Mouse (Mus musculus) embryonic facial prominence, embryonic 14.5 days (tissue): ENCODE data around the gene Lgi1. TPM values are rescaled to one million over a fixed set of nuclear protein-coding genes. Genes with fewer than 3 reads are reported as not detected.

Source experiments
- ATAC-seq: fragments of 200-750 bp; cut with Nextera tagmentation; 2 replicates; pipeline ENCODE4 v1.8.0; 2017; ENCODE audit warnings: low read depth, moderate number of reproducible peaks, moderate TSS enrichment
- DNase-seq: peaks from one replicate; pipeline ENCODE4 v3.0.0-alpha.2; 2015; ENCODE audit warnings: low spot score
- H3K27ac ChIP-seq: fragments of 300-500 bp; sonication (generic); replicated peaks from 2 replicates; pipeline ENCODE4 v1.5.1; 2014; ENCODE audit warnings: low read depth, mild to moderate bottlenecking, low read length, moderate library complexity
- H3K27me3 ChIP-seq: fragments of 300-500 bp; sonication (generic); replicated peaks from 2 replicates; pipeline ENCODE4 v1.6.1; 2014; ENCODE audit warnings: low read length; ENCODE audit not compliant: control insufficient read depth, insufficient read depth
- H3K36me3 ChIP-seq: fragments of 300-500 bp; sonication (generic); 2 replicates; pipeline ENCODE4 v1.6.1; 2014; ENCODE audit warnings: low read length, mixed read lengths; ENCODE audit not compliant: control insufficient read depth, insufficient read depth
- H3K4me1 ChIP-seq: fragments of 300-500 bp; sonication (generic); 2 replicates; pipeline ENCODE4 v1.6.1; 2014; ENCODE audit warnings: antibody characterized with exemption, low read length; ENCODE audit not compliant: control insufficient read depth, insufficient read depth
- H3K4me2 ChIP-seq: fragments of 300-500 bp; sonication (generic); 2 replicates; pipeline ENCODE4 v1.6.1; 2014; ENCODE audit warnings: low read depth, mild to moderate bottlenecking, low read length, moderate library complexity, mixed read lengths
- H3K4me3 ChIP-seq: fragments of 300-500 bp; sonication (generic); 2 replicates; pipeline ENCODE4 v1.5.1; 2014; ENCODE audit warnings: low read depth, mild to moderate bottlenecking, low read length
- H3K9ac ChIP-seq: fragments of 300-500 bp; sonication (generic); 2 replicates; pipeline ENCODE4 v1.6.1; 2014; ENCODE audit warnings: low read depth, mild to moderate bottlenecking, low read length, moderate library complexity, mixed read lengths
- H3K9me3 ChIP-seq: fragments of 300-500 bp; sonication (generic); 2 replicates; pipeline ENCODE4 v1.6.1; 2016; ENCODE audit warnings: low read length; ENCODE audit not compliant: control insufficient read depth
- WGBS: fragments of 180-500 bp; shearing (Covaris S2); extraction: QIAGEN DNeasy Blood & Tissue Kit; methylation state at CpG from one replicate; pipeline ENCODE4 v1.1.7; 2014; 5-methylcytosine and 5-hydroxymethylcytosine counted together
- polyA plus RNA-seq: library from polyadenylated mRNA; unstranded; fragments of >200 nt; fragmentation: Nextera tagmentation; extraction: Ambion mirVana; gene quantifications from 2 replicates; pipeline ENCODE4 v1.2.1, GENCODE M21; 2014

Lgi1 gene
- polyA plus RNA-seq, 1 experiment from 2014 or later, result 5.9 TPM

GRCm38 (mm10) chr19:38339734-38340133, 75.4 kb downstream of the Lgi1 start:
- H3K9me3 ChIP-seq, result no peaks in the 10 kb centered on the region
- H3K36me3 ChIP-seq, result no peaks in the 10 kb centered on the region

GRCm38 (mm10) chr19:38343246-38343645, 78.9 kb downstream of the Lgi1 start:
- H3K4me1 ChIP-seq, result no peaks in the 10 kb centered on the region
- H3K36me3 ChIP-seq, result no peaks in the 10 kb centered on the region
- H3K9me3 ChIP-seq, result no peaks in the 10 kb centered on the region
- 76% methylated on average over 1 of the region's 1 CpGs for WGBS
- ATAC-seq (no peak), DNase-seq (no peak)
- no peaks in the 10 kb centered on the region for H3K27me3 ChIP-seq
- H3K4me3 ChIP-seq, result no peak overlapping the region
- no peak overlapping the region for H3K9ac ChIP-seq
- H3K4me2 ChIP-seq, result no peak overlapping the region
- H3K27ac ChIP-seq, result no peak overlapping the region

More at GRCm38 (mm10) chr19:38339734-38340133, 75.4 kb downstream of the Lgi1 start:
- DNase-seq, result peak; percentile 14
- Histone ChIP-seq H3K27me3 (no peaks in the 10 kb centered on the region), H3K4me3 (no peak overlapping the region), H3K4me1 (no peaks in the 10 kb centered on the region), H3K27ac (no peak overlapping the region), H3K9ac (no peak overlapping the region), H3K4me2 (no peak overlapping the region)
- WGBS, result 58% methylated on average over 3 of the region's 3 CpGs
- ATAC-seq, result no peak

- ATAC-seq, result no peak
- H3K4me3 ChIP-seq, result no peak overlapping the region
- H3K4me2 ChIP-seq, result no peak overlapping the region
- no peak for DNase-seq
- no peaks in the 10 kb centered on the region for H3K4me1 ChIP-seq
- H3K27me3 ChIP-seq, result no peaks in the 10 kb centered on the region
- no peaks in the 10 kb centered on the region for H3K9me3 ChIP-seq
- WGBS, result 38% methylated on average over 13 of the region's 13 CpGs
- H3K36me3 ChIP-seq, result no peaks in the 10 kb centered on the region
- no peak overlapping the region for H3K9ac ChIP-seq
- no peak overlapping the region for H3K27ac ChIP-seq
Observed at GRCm38 (mm10) chr19:38348271-38349012, 84.1 kb downstream of the Lgi1 start.

- Histone ChIP-seq H3K4me1 (no peaks in the 10 kb centered on the region), H3K4me2 (no peak overlapping the region), H3K9ac (no peak overlapping the region), H3K36me3 (no peaks in the 10 kb centered on the region), H3K27me3 (no peaks in the 10 kb centered on the region), H3K9me3 (no peaks in the 10 kb centered on the region), H3K27ac (no peak overlapping the region), H3K4me3 (no peak overlapping the region)
- 76% methylated on average over 5 of the region's 5 CpGs for WGBS
- ATAC-seq, result no peak
- no peak for DNase-seq
Observed at GRCm38 (mm10) chr19:38349013-38349341, 84.6 kb downstream of the Lgi1 start.

- H3K4me1 ChIP-seq, result no peaks in the 10 kb centered on the region
- 74% methylated on average over 2 of the region's 2 CpGs for WGBS
- H3K4me2 ChIP-seq, result no peak overlapping the region
- no peak for ATAC-seq
- H3K27me3 ChIP-seq, result no peaks in the 10 kb centered on the region
- no peak overlapping the region for H3K4me3 ChIP-seq
- no peak for DNase-seq
- no peaks in the 10 kb centered on the region for H3K36me3 ChIP-seq
- H3K9ac ChIP-seq, result no peak overlapping the region
- no peaks in the 10 kb centered on the region for H3K9me3 ChIP-seq
- no peak overlapping the region for H3K27ac ChIP-seq
Observed at GRCm38 (mm10) chr19:38351202-38351601, 86.9 kb downstream of the Lgi1 start.

GRCm38 (mm10) chr19:38351728-38352127, 87.4 kb downstream of the Lgi1 start:
- Histone ChIP-seq H3K9me3 (no peaks in the 10 kb centered on the region), H3K27me3 (no peaks in the 10 kb centered on the region), H3K4me1 (no peaks in the 10 kb centered on the region), H3K27ac (no peak overlapping the region), H3K4me2 (no peak overlapping the region), H3K4me3 (no peak overlapping the region), H3K36me3 (no peaks in the 10 kb centered on the region), H3K9ac (no peak overlapping the region)
- WGBS, result 93% methylated on average over 3 of the region's 3 CpGs
- ATAC-seq (no peak), DNase-seq (no peak)

- no peak overlapping the region for H3K4me2 ChIP-seq
- no peaks in the 10 kb centered on the region for H3K27me3 ChIP-seq
- no peaks in the 10 kb centered on the region for H3K9me3 ChIP-seq
- H3K36me3 ChIP-seq, result no peaks in the 10 kb centered on the region
- H3K9ac ChIP-seq, result no peak overlapping the region
- H3K27ac ChIP-seq, result no peak overlapping the region
- 38% methylated on average over 6 of the region's 6 CpGs for WGBS
- no peak overlapping the region for H3K4me3 ChIP-seq
- ATAC-seq (no peak; the same call in 1 of the 2 replicates), DNase-seq (peak; percentile 72)
- no peaks in the 10 kb centered on the region for H3K4me1 ChIP-seq
Observed at GRCm38 (mm10) chr19:38352495-38353130, 88.3 kb downstream of the Lgi1 start.

GRCm38 (mm10) chr19:38354279-38354678, 89.9 kb downstream of the Lgi1 start:
- H3K9me3 ChIP-seq, result no peaks in the 10 kb centered on the region
- WGBS, result 90% methylated on average over 1 of the region's 1 CpGs
- H3K27ac ChIP-seq, result no peak overlapping the region
- no peak overlapping the region for H3K4me2 ChIP-seq
- ATAC-seq (no peak), DNase-seq (no peak)
- H3K36me3 ChIP-seq, result no peaks in the 10 kb centered on the region
- no peaks in the 10 kb centered on the region for H3K27me3 ChIP-seq
- no peaks in the 10 kb centered on the region for H3K4me1 ChIP-seq
- H3K9ac ChIP-seq, result no peak overlapping the region
- no peak overlapping the region for H3K4me3 ChIP-seq
